Mouse (Mus musculus) midbrain, embryonic 10.5 days (tissue): ENCODE data around the gene Hic1. TPM values are rescaled to one million over a fixed set of nuclear protein-coding genes. Genes with fewer than 3 reads are reported as not detected.

Experiments used
- DNase-seq: peaks from one replicate; pipeline ENCODE4 v3.0.0-alpha.2; 2017; ENCODE audit warnings: low spot score
- H3K27ac ChIP-seq: fragments of 300-500 bp; sonication (generic); replicated peaks from 2 replicates; pipeline ENCODE4 v1.5.1; 2016; ENCODE audit warnings: mild to moderate bottlenecking
- H3K27me3 ChIP-seq: fragments of 300-500 bp; sonication (generic); 2 replicates; pipeline ENCODE4 v1.6.1; 2016; ENCODE audit warnings: low read depth, mild to moderate bottlenecking; ENCODE audit not compliant: poor library complexity, severe bottlenecking
- H3K36me3 ChIP-seq: fragments of 300-500 bp; sonication (generic); 2 replicates; pipeline ENCODE4 v1.6.1; 2016; ENCODE audit warnings: mild to moderate bottlenecking, moderate library complexity
- H3K4me1 ChIP-seq: fragments of 300-500 bp; sonication (generic); 2 replicates; pipeline ENCODE4 v1.6.1; 2016
- H3K4me3 ChIP-seq: fragments of 300-500 bp; sonication (generic); 2 replicates; pipeline ENCODE4 v1.5.1; 2016; ENCODE audit warnings: mild to moderate bottlenecking, moderate library complexity
- H3K9me3 ChIP-seq: fragments of 300-500 bp; sonication (generic); replicated peaks from 2 replicates; pipeline ENCODE4 v1.6.1; 2016; ENCODE audit warnings: mild to moderate bottlenecking
- WGBS: fragments of 180-500 bp; shearing (Covaris S2); methylation state at CpG from one replicate; pipeline ENCODE4 v1.1.7; 2016; 5-methylcytosine and 5-hydroxymethylcytosine counted together
- polyA plus RNA-seq: library from polyadenylated mRNA; unstranded; fragments of >200 nt; fragmentation: Nextera tagmentation; extraction: Ambion mirVana; gene quantifications from 2 replicates; pipeline ENCODE4 v1.2.1, GENCODE M21; 2016

The Hic1 gene
- polyA plus RNA-seq, 1 experiment from 2014 or later = 0.32 TPM

DNA sequence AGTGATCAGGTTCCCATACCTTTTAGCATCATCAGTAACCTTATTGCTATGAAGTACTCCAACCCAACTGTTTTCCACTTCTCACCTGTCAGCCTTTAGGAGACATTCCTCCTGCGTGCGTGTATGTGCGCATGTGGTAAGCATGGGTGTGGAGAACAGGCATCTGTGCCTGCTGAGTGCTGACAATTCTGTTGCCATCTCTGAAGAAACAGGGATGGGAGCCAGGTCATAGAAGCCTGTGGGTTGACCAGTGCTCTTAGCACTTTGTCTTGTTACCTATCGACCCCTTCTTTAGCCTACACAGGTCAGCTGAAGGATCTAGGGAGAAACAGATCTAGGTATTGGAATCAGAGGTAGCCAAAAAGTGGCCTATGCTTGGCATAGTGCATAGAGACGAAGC lies 35.9 kb downstream of the Hic1 start:
- H3K36me3 ChIP-seq = peaks cover 3% of the 10 kb centered on the region; the same call in 1 of the 2 replicates
- 94% methylated on average over 5 of the region's 5 CpGs for WGBS
- no peak overlapping the region for H3K27ac ChIP-seq
- no peaks in the 10 kb centered on the region for H3K9me3 ChIP-seq
- H3K4me3 ChIP-seq = no peak overlapping the region
- H3K4me1 ChIP-seq = 0 out of 2 replicates have a peak, but pooled peaks cover 3% of the 10 kb centered on the region
- no peak for DNase-seq
- H3K27me3 ChIP-seq = no peaks in the 10 kb centered on the region

GRCm38 (mm10) chr11:75132278-75132677 lies 37.0 kb downstream of the Hic1 start:
- DNase-seq = no peak
- Histone ChIP-seq H3K4me1 (0 out of 2 replicates have a peak, but pooled peaks cover 3% of the 10 kb centered on the region), H3K4me3 (no peak overlapping the region), H3K9me3 (no peaks in the 10 kb centered on the region), H3K36me3 (no peaks in the 10 kb centered on the region), H3K27ac (no peak overlapping the region), H3K27me3 (no peaks in the 10 kb centered on the region)
- 91% methylated on average over 5 of the region's 5 CpGs for WGBS

DNA sequence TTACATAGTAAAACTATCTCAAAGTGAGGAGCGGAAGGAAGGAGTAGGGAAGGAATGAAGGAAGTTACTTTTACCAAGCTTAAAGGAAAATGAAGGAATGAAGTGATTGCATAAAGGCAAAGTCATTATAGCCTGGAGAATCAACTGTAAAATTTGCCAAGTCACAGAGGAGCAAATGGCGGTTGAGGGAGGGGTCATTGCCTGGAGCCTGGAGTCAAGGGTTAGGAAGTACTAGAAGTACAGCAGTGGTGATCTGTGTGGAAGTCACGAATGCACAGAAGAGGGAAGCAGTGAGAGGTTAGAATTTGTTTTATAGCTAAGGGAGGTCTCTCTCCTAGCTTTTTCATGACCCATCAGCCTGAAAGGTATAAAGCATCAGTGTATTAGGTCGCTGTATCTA lies 38.0 kb downstream of the Hic1 start:
- no peak overlapping the region for H3K4me3 ChIP-seq
- H3K27ac ChIP-seq = no peak overlapping the region
- 91% methylated on average over 4 of the region's 4 CpGs for WGBS
- DNase-seq = no peak
- no peaks in the 10 kb centered on the region for H3K27me3 ChIP-seq
- H3K4me1 ChIP-seq = 0 out of 2 replicates have a peak, but pooled peaks cover 3% of the 10 kb centered on the region
- H3K36me3 ChIP-seq = no peaks in the 10 kb centered on the region
- no peaks in the 10 kb centered on the region for H3K9me3 ChIP-seq

- Histone ChIP-seq H3K4me3 (no peak overlapping the region), H3K9me3 (no peaks in the 10 kb centered on the region), H3K27ac (no peak overlapping the region), H3K4me1 (0 out of 2 replicates have a peak, but pooled peaks cover 3% of the 10 kb centered on the region), H3K27me3 (no peaks in the 10 kb centered on the region), H3K36me3 (no peaks in the 10 kb centered on the region)
- DNase-seq = no peak
- 95% methylated on average over 6 of the region's 6 CpGs for WGBS
Measured at GRCm38 (mm10) chr11:75129481-75129880, 39.8 kb downstream of the Hic1 start.

DNA sequence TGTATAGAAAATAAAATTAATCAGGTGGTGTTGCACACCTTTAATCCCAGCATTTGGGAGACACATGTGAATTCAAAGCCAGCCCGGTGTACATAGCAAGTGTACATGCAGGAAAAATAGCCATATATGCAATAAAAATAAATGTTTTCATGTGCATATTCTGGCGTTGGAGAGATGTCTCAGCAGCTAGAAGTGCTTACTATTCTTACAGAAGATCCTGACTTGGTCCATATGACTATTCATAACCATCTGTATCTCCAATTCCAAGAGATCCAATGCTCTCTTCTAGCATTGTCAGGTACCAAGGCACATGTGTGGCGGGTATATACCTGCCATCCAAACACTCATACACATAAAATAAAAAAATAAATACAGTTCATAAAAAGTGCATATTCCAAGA lies 42.9 kb downstream of the Hic1 start:
- WGBS = 93% methylated on average over 3 of the region's 3 CpGs
- no peaks in the 10 kb centered on the region for H3K9me3 ChIP-seq

GRCm38 (mm10) chr11:75124406-75124805 lies 44.9 kb downstream of the Hic1 start:
- Histone ChIP-seq H3K9me3 (no peaks in the 10 kb centered on the region), H3K27me3 (no peaks in the 10 kb centered on the region), H3K27ac (no peak overlapping the region), H3K4me1 (no peaks in the 10 kb centered on the region), H3K36me3 (peaks cover 3% of the 10 kb centered on the region; the same call in 1 of the 2 replicates), H3K4me3 (no peak overlapping the region)
- DNase-seq = no peak
- 99% methylated on average over 2 of the region's 2 CpGs for WGBS

More for the DNA sequence above, 42.9 kb downstream of the Hic1 start:
- Histone ChIP-seq H3K27ac (no peak overlapping the region), H3K27me3 (no peaks in the 10 kb centered on the region), H3K4me3 (no peak overlapping the region), H3K36me3 (no peaks in the 10 kb centered on the region), H3K4me1 (no peaks in the 10 kb centered on the region)
- no peak for DNase-seq

- Histone ChIP-seq H3K4me1 (peaks cover 3% of the 10 kb centered on the region; the same call in 1 of the 2 replicates), H3K36me3 (peaks cover 3% of the 10 kb centered on the region; the same call in 1 of the 2 replicates), H3K27ac (no peak overlapping the region), H3K4me3 (no peak overlapping the region), H3K27me3 (no peaks in the 10 kb centered on the region), H3K9me3 (no peaks in the 10 kb centered on the region)
- 91% methylated on average over 1 of the region's 1 CpGs for WGBS
- DNase-seq = no peak
Measured at GRCm38 (mm10) chr11:75121348-75121747, 48.0 kb downstream of the Hic1 start.

GRCm38 (mm10) chr11:75119841-75120240 lies 49.5 kb downstream of the Hic1 start:
- Histone ChIP-seq H3K36me3 (peaks cover 3% of the 10 kb centered on the region; the same call in 1 of the 2 replicates), H3K9me3 (no peaks in the 10 kb centered on the region), H3K4me3 (no peak overlapping the region), H3K4me1 (peaks cover 3% of the 10 kb centered on the region; the same call in 1 of the 2 replicates), H3K27me3 (no peaks in the 10 kb centered on the region), H3K27ac (no peak overlapping the region)
- WGBS = 82% methylated on average over 3 of the region's 3 CpGs
- DNase-seq = no peak

- H3K9me3 ChIP-seq = no peaks in the 10 kb centered on the region
- H3K27ac ChIP-seq = no peak overlapping the region
- no peaks in the 10 kb centered on the region for H3K27me3 ChIP-seq
- H3K36me3 ChIP-seq = peaks cover 3% of the 10 kb centered on the region; the same call in 1 of the 2 replicates
- H3K4me3 ChIP-seq = no peak overlapping the region
- no peak for DNase-seq
- H3K4me1 ChIP-seq = peaks cover 3% of the 10 kb centered on the region; the same call in 1 of the 2 replicates
- 87% methylated on average over 2 of the region's 2 CpGs for WGBS
Measured at GRCm38 (mm10) chr11:75119298-75119697, 50.0 kb downstream of the Hic1 start.

DNA sequence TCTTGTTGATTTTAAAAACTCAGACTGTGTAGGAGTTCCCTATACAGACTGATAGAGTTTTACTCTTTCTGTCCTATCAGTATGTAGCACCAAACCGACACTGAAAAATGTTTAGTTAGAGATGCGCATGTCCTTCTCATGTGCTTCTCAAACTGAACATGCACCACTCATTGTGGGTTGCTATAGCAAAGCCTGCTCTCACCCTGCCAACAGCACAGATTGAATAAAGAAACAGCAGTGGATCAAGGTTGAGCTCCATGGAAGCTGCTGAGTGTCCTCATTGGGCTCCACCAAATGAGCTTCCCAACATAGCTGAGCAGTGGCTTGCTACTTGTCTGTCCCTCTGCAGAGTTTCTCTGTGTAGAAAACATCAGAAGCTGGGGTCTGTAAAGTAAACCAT lies 51.2 kb downstream of the Hic1 start:
- Histone ChIP-seq H3K4me1 (peaks cover 3% of the 10 kb centered on the region; the same call in 1 of the 2 replicates), H3K36me3 (peaks cover 3% of the 10 kb centered on the region; the same call in 1 of the 2 replicates), H3K4me3 (no peak overlapping the region), H3K27ac (no peak overlapping the region), H3K9me3 (no peaks in the 10 kb centered on the region), H3K27me3 (no peaks in the 10 kb centered on the region)
- DNase-seq = no peak
- 97% methylated on average over 2 of the region's 2 CpGs for WGBS

DNA sequence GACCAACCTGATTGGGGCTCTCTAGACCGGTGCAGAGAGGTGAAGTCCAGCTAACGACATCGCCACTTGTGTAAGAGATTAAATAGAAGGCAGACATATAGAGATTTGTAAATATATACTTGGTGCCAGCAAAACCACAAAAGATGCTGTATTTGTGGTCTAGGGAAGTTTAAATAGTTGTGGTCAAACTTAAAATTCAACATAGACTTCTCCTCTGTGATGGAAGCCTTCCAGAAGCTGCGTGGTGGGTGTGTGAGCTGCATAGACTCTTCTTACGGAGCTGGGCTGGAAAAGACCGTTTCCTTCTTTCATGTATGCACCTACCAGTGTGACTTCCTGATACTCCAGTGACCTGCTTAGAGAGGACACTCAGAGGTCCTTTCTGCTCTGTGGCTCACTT lies 52.9 kb downstream of the Hic1 start:
- Histone ChIP-seq H3K27ac (no peak overlapping the region), H3K4me3 (no peak overlapping the region), H3K9me3 (no peaks in the 10 kb centered on the region), H3K27me3 (no peaks in the 10 kb centered on the region), H3K36me3 (peaks cover 5% of the 10 kb centered on the region; the same call in 1 of the 2 replicates), H3K4me1 (peaks cover 3% of the 10 kb centered on the region; the same call in 1 of the 2 replicates)
- 90% methylated on average over 6 of the region's 6 CpGs for WGBS
- no peak for DNase-seq
